Mouse (Mus musculus) kidney, adult 2 months (tissue): ENCODE results near the gene Gtf2i.
"Not testable (repeated sequence)": the region's sequence is repeated elsewhere in the genome, so short reads cannot be mapped to it uniquely, and the experiment has no call there.

Experiments
- CTCF ChIP-seq: fragments of 200-500 bp; conservative IDR thresholded peaks from 2 replicates; pipeline ENCODE4 v1.5.1; 2011; ENCODE audit warnings: low read depth, mild to moderate bottlenecking, control low read depth, low read length, moderate library complexity, mixed read lengths; ENCODE audit not compliant: insufficient read depth, insufficient read length
- POLR2A ChIP-seq: fragments of 200-500 bp; IDR thresholded peaks from one replicate; pipeline ENCODE4 v1.6.1; 2011; ENCODE audit warnings: low read depth, low read length, control low read depth

- TF ChIP-seq POLR2A, CTCF: not testable (repeated sequence)
These were observed 22.5 kb upstream of the Gtf2i start for GRCm38 (mm10) chr5:134337012-134337411.
